Mouse (Mus musculus) megakaryocyte, embryonic 14.5 days (primary cell): ENCODE results near the gene Ror1. TPM values are rescaled to one million over a fixed set of nuclear protein-coding genes. Genes with fewer than 3 reads are reported as not detected.

Experiments
- H3K27me3 ChIP-seq: replicated peaks from 2 replicates; pipeline ENCODE3; 2012; ENCODE audit warnings: inconsistent platforms
- H3K36me3 ChIP-seq: replicated peaks from 2 replicates; pipeline ENCODE3; 2012; ENCODE audit warnings: low read length, inconsistent platforms, mixed read lengths
- H3K4me1 ChIP-seq: 2 replicates; pipeline ENCODE4 v1.6.1; 2012; ENCODE audit warnings: inconsistent platforms
- H3K4me3 ChIP-seq: replicated peaks from 2 replicates; pipeline ENCODE3; 2012; ENCODE audit warnings: moderate library complexity, mild to moderate bottlenecking, inconsistent platforms
- H3K9me3 ChIP-seq: 2 replicates; pipeline ENCODE4 v1.6.1; 2012; ENCODE audit warnings: inconsistent platforms
- FLI1 ChIP-seq: IDR thresholded peaks from 2 replicates; pipeline ENCODE4 v1.6.1; 2012; ENCODE audit warnings: low read length, inconsistent platforms, mixed read lengths
- GATA1 ChIP-seq: IDR thresholded peaks from 3 replicates; pipeline ENCODE4 v1.6.1; 2012; ENCODE audit warnings: mixed read lengths, low read length, inconsistent platforms, borderline replicate concordance
- polyA plus RNA-seq: library from polyadenylated mRNA; stranded (reverse); fragments of >175 nt; gene quantifications from 2 replicates; pipeline ENCODE4 v1.2.3, GENCODE M21; 2012; ENCODE audit warnings: low replicate concordance; ENCODE audit not compliant: insufficient read depth

The Ror1 gene
- polyA plus RNA-seq, 1 experiment, result not detected

- no peaks in the 10 kb centered on the region for H3K27me3 ChIP-seq
- H3K4me1 ChIP-seq, result no peaks in the 10 kb centered on the region
- no peaks in the 10 kb centered on the region for H3K36me3 ChIP-seq
- peaks cover 12% of the 10 kb centered on the region for H3K9me3 ChIP-seq
- TF ChIP-seq GATA1 (no peak), FLI1 (no peak)
- no peak overlapping the region for H3K4me3 ChIP-seq
Measured at GRCm38 (mm10) chr4:100253401-100253800, 157.8 kb downstream of the Ror1 start.

GRCm38 (mm10) chr4:100253831-100254230, 158.2 kb downstream of the Ror1 start:
- no peak for TF ChIP-seq FLI1
- TF ChIP-seq GATA1, result no peak
- no peak overlapping the region for H3K4me3 ChIP-seq
- no peaks in the 10 kb centered on the region for H3K27me3 ChIP-seq
- peaks cover 12% of the 10 kb centered on the region for H3K9me3 ChIP-seq
- no peaks in the 10 kb centered on the region for H3K36me3 ChIP-seq
- H3K4me1 ChIP-seq, result no peaks in the 10 kb centered on the region

- H3K9me3 ChIP-seq, result peaks cover 12% of the 10 kb centered on the region
- TF ChIP-seq GATA1 (no peak), FLI1 (no peak)
- no peak overlapping the region for H3K4me3 ChIP-seq
- no peaks in the 10 kb centered on the region for H3K36me3 ChIP-seq
- no peaks in the 10 kb centered on the region for H3K4me1 ChIP-seq
- no peaks in the 10 kb centered on the region for H3K27me3 ChIP-seq
Measured at GRCm38 (mm10) chr4:100258462-100258861, 162.9 kb downstream of the Ror1 start.

GRCm38 (mm10) chr4:100263917-100264316, 168.3 kb downstream of the Ror1 start:
- Histone ChIP-seq H3K9me3 (no peaks in the 10 kb centered on the region), H3K4me3 (no peak overlapping the region), H3K4me1 (no peaks in the 10 kb centered on the region), H3K27me3 (no peaks in the 10 kb centered on the region), H3K36me3 (no peaks in the 10 kb centered on the region)
- TF ChIP-seq FLI1 (no peak), GATA1 (no peak)

GRCm38 (mm10) chr4:100271059-100271735, 175.6 kb downstream of the Ror1 start:
- no peaks in the 10 kb centered on the region for H3K36me3 ChIP-seq
- peaks cover 4% of the 10 kb centered on the region; the same call in 1 of the 2 replicates for H3K4me1 ChIP-seq
- no peak overlapping the region for H3K4me3 ChIP-seq
- H3K27me3 ChIP-seq, result no peaks in the 10 kb centered on the region
- TF ChIP-seq FLI1 (no peak), GATA1 (no peak)
- no peaks in the 10 kb centered on the region for H3K9me3 ChIP-seq

- H3K27me3 ChIP-seq, result no peaks in the 10 kb centered on the region
- no peak for TF ChIP-seq GATA1
- TF ChIP-seq FLI1, result no peak
- H3K36me3 ChIP-seq, result no peaks in the 10 kb centered on the region
- no peak overlapping the region for H3K4me3 ChIP-seq
- peaks cover 4% of the 10 kb centered on the region; the same call in 1 of the 2 replicates for H3K4me1 ChIP-seq
- no peaks in the 10 kb centered on the region for H3K9me3 ChIP-seq
Measured at GRCm38 (mm10) chr4:100271736-100272127, 176.1 kb downstream of the Ror1 start.

GRCm38 (mm10) chr4:100273356-100273755, 177.8 kb downstream of the Ror1 start:
- Histone ChIP-seq H3K27me3 (no peaks in the 10 kb centered on the region), H3K4me1 (peaks cover 4% of the 10 kb centered on the region; the same call in 1 of the 2 replicates), H3K9me3 (no peaks in the 10 kb centered on the region), H3K36me3 (no peaks in the 10 kb centered on the region), H3K4me3 (no peak overlapping the region)
- no peak for TF ChIP-seq GATA1
- TF ChIP-seq FLI1, result no peak

- TF ChIP-seq GATA1, result no peak
- no peak for TF ChIP-seq FLI1
- H3K4me1 ChIP-seq, result peaks cover 4% of the 10 kb centered on the region; the same call in 1 of the 2 replicates
- H3K9me3 ChIP-seq, result no peaks in the 10 kb centered on the region
- no peaks in the 10 kb centered on the region for H3K27me3 ChIP-seq
- no peaks in the 10 kb centered on the region for H3K36me3 ChIP-seq
- H3K4me3 ChIP-seq, result no peak overlapping the region
Measured at GRCm38 (mm10) chr4:100273807-100274480, 178.4 kb downstream of the Ror1 start.

- no peak for TF ChIP-seq FLI1
- TF ChIP-seq GATA1, result no peak
- Histone ChIP-seq H3K9me3 (no peaks in the 10 kb centered on the region), H3K4me3 (no peak overlapping the region), H3K36me3 (no peaks in the 10 kb centered on the region), H3K27me3 (no peaks in the 10 kb centered on the region), H3K4me1 (no peaks in the 10 kb centered on the region)
Measured at GRCm38 (mm10) chr4:100276482-100276881, 180.9 kb downstream of the Ror1 start.

- Histone ChIP-seq H3K4me1 (no peaks in the 10 kb centered on the region), H3K9me3 (peaks cover under 1% of the 10 kb centered on the region; the same call in 1 of the 2 replicates), H3K4me3 (no peak overlapping the region), H3K27me3 (no peaks in the 10 kb centered on the region), H3K36me3 (no peaks in the 10 kb centered on the region)
- TF ChIP-seq FLI1 (no peak), GATA1 (no peak)
Measured at GRCm38 (mm10) chr4:100276970-100277369, 181.4 kb downstream of the Ror1 start.
